ENCODE assay signal across 8 mouse cellular contexts in genomic region chr2:11535966-11536365, GRCm38 (mm10). TPM values are rescaled to one million over a fixed set of nuclear protein-coding genes. Genes with fewer than 3 reads are reported as not detected.
DNase-seq lines count a peak whose midpoint lies in the region; ATAC-seq and TF ChIP-seq lines count a peak whose summit lies in the region.

No protein-coding gene starts in this region.

- no peak for TF ChIP-seq EP300 in liver, postnatal 0 days (IDR thresholded peaks at IDR 0.05; ENCODE audit: low read depth)

- H3K36me3 ChIP-seq in erythroblast, embryonic 14.5 days (ENCODE audit: control insufficient read depth): no peaks in the 10 kb centered on the region
- H3K36me3 ChIP-seq in intestine, embryonic 16.5 days (ENCODE audit: control insufficient read depth, insufficient read depth, low read length): no peaks in the 10 kb centered on the region
- 0 out of 2 replicates have a peak, but pooled peaks cover 2% of the 10 kb centered on the region for H3K36me3 ChIP-seq in liver, postnatal 0 days (replicated peaks; ENCODE audit: insufficient read depth, low read length)

- TF ChIP-seq CTCF in cortical plate, adult 2 months (IDR thresholded peaks at IDR 0.05; ENCODE audit: extremely low read depth, insufficient read depth, low read length): no peak
- no peak for TF ChIP-seq CTCF in liver, postnatal 0 days (IDR thresholded peaks at IDR 0.05; ENCODE audit: low read depth)

- H3K27ac ChIP-seq in cortical plate, adult 2 months (ENCODE audit: insufficient read depth, low read length): no peak overlapping the region
- H3K27ac ChIP-seq in intestine, embryonic 16.5 days (ENCODE audit: low read length): no peak overlapping the region
- H3K27ac ChIP-seq in liver, postnatal 0 days (ENCODE audit: low read depth): peak overlapping the region; percentile 83

- DNase-seq in liver, postnatal 0 days: no peak
- no peak for DNase-seq in urinary bladder, postnatal 10 days (ENCODE audit: low spot score)
- DNase-seq in embryo, embryonic 10.5 days (ENCODE audit: low spot score): no peak

- 65% methylated on average over 8 of the region's 8 CpGs for WGBS in intestine, embryonic 16.5 days
- WGBS in liver, postnatal 0 days (ENCODE audit: insufficient replicate concordance): 65% methylated on average over 8 of the region's 8 CpGs

- no peak for ATAC-seq in erythroblast, adult 5-6 weeks (replicated peaks; ENCODE audit: low FRiP score, poor library complexity, severe bottlenecking)
- ATAC-seq in intestine, embryonic 16.5 days: peak; percentile 14; the same call in 1 of the 2 replicates
- ATAC-seq in liver, postnatal 0 days: peak; percentile 43
- no peak for ATAC-seq in megakaryocyte progenitor cell, adult 5-6 weeks (replicated peaks; ENCODE audit: poor library complexity)

- no peaks in the 10 kb centered on the region for H3K27me3 ChIP-seq in erythroblast, embryonic 14.5 days (ENCODE audit: control insufficient read depth)
- H3K27me3 ChIP-seq in intestine, embryonic 16.5 days (replicated peaks; ENCODE audit: control insufficient read depth, insufficient read depth, low read length): no peaks in the 10 kb centered on the region
- no peaks in the 10 kb centered on the region for H3K27me3 ChIP-seq in liver, postnatal 0 days (ENCODE audit: insufficient read depth, low read length)

- peak overlapping the region; percentile 55 for H3K4me3 ChIP-seq in erythroblast, embryonic 14.5 days (replicated peaks)
- peak overlapping the region; percentile 33; the same call in 1 of the 2 replicates for H3K4me3 ChIP-seq in cortical plate, adult 2 months (ENCODE audit: insufficient read depth, low read length)
- peak overlapping the region; percentile 63 for H3K4me3 ChIP-seq in intestine, embryonic 16.5 days (ENCODE audit: low read length)
- H3K4me3 ChIP-seq in liver, postnatal 0 days (ENCODE audit: low read depth, low read length): peak overlapping the region; percentile 46

- TF ChIP-seq POLR2A in cortical plate, adult 2 months (IDR thresholded peaks at IDR 0.05; ENCODE audit: extremely low read depth, insufficient read depth, low read length): no peak

- no peaks in the 10 kb centered on the region for H3K9me3 ChIP-seq in erythroblast, embryonic 14.5 days (ENCODE audit: control insufficient read depth, low read length)
- H3K9me3 ChIP-seq in intestine, embryonic 16.5 days (ENCODE audit: control insufficient read depth, low read length): no peaks in the 10 kb centered on the region
- H3K9me3 ChIP-seq in liver, postnatal 0 days (ENCODE audit: low read length): no peaks in the 10 kb centered on the region

- peak overlapping the region; percentile 85 for H3K4me2 ChIP-seq in intestine, embryonic 16.5 days (ENCODE audit: low read depth, low read length)
- H3K4me2 ChIP-seq in liver, postnatal 0 days (ENCODE audit: low read depth, low read length): peak overlapping the region; percentile 87

- H3K4me1 ChIP-seq in erythroblast, embryonic 14.5 days (ENCODE audit: control insufficient read depth): peaks cover 12% of the 10 kb centered on the region
- H3K4me1 ChIP-seq in cortical plate, adult 2 months (ENCODE audit: control insufficient read depth, insufficient read depth, low read length): peaks cover 2% of the 10 kb centered on the region; the same call in 1 of the 2 replicates
- no peaks in the 10 kb centered on the region for H3K4me1 ChIP-seq in intestine, embryonic 16.5 days (ENCODE audit: control insufficient read depth, insufficient read depth, low read length)
- peaks cover 10% of the 10 kb centered on the region for H3K4me1 ChIP-seq in liver, postnatal 0 days (ENCODE audit: insufficient read depth)

- H3K9ac ChIP-seq in intestine, embryonic 16.5 days (ENCODE audit: low read depth, low read length): 0 out of 2 replicates have a peak overlapping the region, but pooled peaks have one; percentile 71
- H3K9ac ChIP-seq in liver, postnatal 0 days (replicated peaks): no peak overlapping the region; the same call in 1 of the 2 replicates

RNA-seq across cellular contexts. Expression of gene Pfkfb3, which starts 17.9 kb away (rescaled TPM):
- 0.01 TPM in 2 replicates for polyA plus RNA-seq in erythroblast, embryonic 14.5 days (2012)
- 11.5 and 27.3 TPM in 2 replicates for total RNA-seq in erythroblast, adult 5-6 weeks (2015; ENCODE audit: low replicate concordance)
- 5.0 and 11.5 TPM in 2 replicates for total RNA-seq in erythroblast, adult 5-6 weeks (2017; ENCODE audit: low replicate concordance)
- polyA plus RNA-seq in cortical plate, adult 2 months (2012; rRNA removed): 19.4 and 20.6 TPM in 2 replicates
- polyA plus RNA-seq in intestine, embryonic 16.5 days (2015; fragmentation: Nextera tagmentation; extraction: Ambion mirVana): 14.5 and 16.2 TPM in 2 replicates
- 3.0 and 3.3 TPM in 2 replicates for polyA plus RNA-seq in liver, postnatal 0 days (2015; fragmentation: Nextera tagmentation; extraction: Ambion mirVana)
- total RNA-seq in megakaryocyte progenitor cell, adult 5-6 weeks (2015): 48.2 and 49.0 TPM in 2 replicates
- total RNA-seq in megakaryocyte progenitor cell, adult 5-6 weeks (2017): 40.9 and 45.9 TPM in 2 replicates

Comparison
In these comparisons a context has a peak if more than half of its experiments do, and no peak if none do; other contexts are left out.
1. ATAC-seq: peak in intestine, embryonic 16.5 days (single experiment) and liver, postnatal 0 days (single experiment); none in erythroblast, adult 5-6 weeks (single experiment) and megakaryocyte progenitor cell, adult 5-6 weeks (single experiment).
2. Peak in every context shown above with its lines, with median percentiles within 50 percentile points of each other: H3K4me3 ChIP-seq.